Mouse (Mus musculus): ENCODE data around the gene Capn2. TPM values are rescaled to one million over a fixed set of nuclear protein-coding genes. Genes with fewer than 3 reads are reported as not detected.

Gene Capn2
- total and polyA plus RNA-seq, 2 experiments from 2014 or later, result 62.6 to 71.2 TPM

- no peaks in the 10 kb centered on the region for H3K9me3 ChIP-seq (replicated peaks; ENCODE audit: control insufficient read depth, low read length)
- H3K9ac ChIP-seq (replicated peaks; ENCODE audit: low read depth, low read length), result no peak overlapping the region
- H3K4me3 ChIP-seq (ENCODE audit: low read depth, low read length), result no peak overlapping the region
- ATAC-seq (ENCODE audit: insufficient read depth, low read depth), result no peak
- no peak overlapping the region for H3K4me2 ChIP-seq (ENCODE audit: low read depth, low read length)
- TF ChIP-seq EP300 (IDR thresholded peaks at IDR 0.05; ENCODE audit: low read depth), result no peak
- TF ChIP-seq CTCF (IDR thresholded peaks at IDR 0.05; ENCODE audit: low read depth), result no peak
- 66% methylated on average over 3 of the region's 3 CpGs for WGBS
- H3K36me3 ChIP-seq (replicated peaks; ENCODE audit: control insufficient read depth, insufficient read depth, low read length), result no peaks in the 10 kb centered on the region
- H3K27me3 ChIP-seq (ENCODE audit: control insufficient read depth, insufficient read depth, low read length), result no peaks in the 10 kb centered on the region
- no peak overlapping the region for H3K27ac ChIP-seq (ENCODE audit: low read depth)
- peaks cover 19% of the 10 kb centered on the region for H3K4me1 ChIP-seq (ENCODE audit: control insufficient read depth, insufficient read depth)
- no peak for DNase-seq (ENCODE audit: low spot score)
These were observed 6.3 kb upstream of the Capn2 start for GRCm38 (mm10) chr1:182523692-182524091.

GRCm38 (mm10) chr1:182522961-182523360 lies 5.6 kb upstream of the Capn2 start:
- TF ChIP-seq CTCF (IDR thresholded peaks at IDR 0.05; ENCODE audit: low read depth) (no peak), EP300 (IDR thresholded peaks at IDR 0.05; ENCODE audit: low read depth) (no peak)
- no peaks in the 10 kb centered on the region for H3K9me3 ChIP-seq (replicated peaks; ENCODE audit: control insufficient read depth, low read length)
- H3K36me3 ChIP-seq (replicated peaks; ENCODE audit: control insufficient read depth, insufficient read depth, low read length), result no peaks in the 10 kb centered on the region
- ATAC-seq (ENCODE audit: insufficient read depth, low read depth), result no peak
- 82% methylated on average over 5 of the region's 5 CpGs for WGBS
- H3K4me2 ChIP-seq (ENCODE audit: low read depth, low read length), result no peak overlapping the region
- no peak overlapping the region for H3K9ac ChIP-seq (replicated peaks; ENCODE audit: low read depth, low read length)
- H3K27me3 ChIP-seq (ENCODE audit: control insufficient read depth, insufficient read depth, low read length), result no peaks in the 10 kb centered on the region
- H3K4me3 ChIP-seq (ENCODE audit: low read depth, low read length), result no peak overlapping the region
- H3K27ac ChIP-seq (ENCODE audit: low read depth), result no peak overlapping the region
- H3K4me1 ChIP-seq (ENCODE audit: control insufficient read depth, insufficient read depth), result peaks cover 27% of the 10 kb centered on the region
- no peak for DNase-seq (ENCODE audit: low spot score)

DNA sequence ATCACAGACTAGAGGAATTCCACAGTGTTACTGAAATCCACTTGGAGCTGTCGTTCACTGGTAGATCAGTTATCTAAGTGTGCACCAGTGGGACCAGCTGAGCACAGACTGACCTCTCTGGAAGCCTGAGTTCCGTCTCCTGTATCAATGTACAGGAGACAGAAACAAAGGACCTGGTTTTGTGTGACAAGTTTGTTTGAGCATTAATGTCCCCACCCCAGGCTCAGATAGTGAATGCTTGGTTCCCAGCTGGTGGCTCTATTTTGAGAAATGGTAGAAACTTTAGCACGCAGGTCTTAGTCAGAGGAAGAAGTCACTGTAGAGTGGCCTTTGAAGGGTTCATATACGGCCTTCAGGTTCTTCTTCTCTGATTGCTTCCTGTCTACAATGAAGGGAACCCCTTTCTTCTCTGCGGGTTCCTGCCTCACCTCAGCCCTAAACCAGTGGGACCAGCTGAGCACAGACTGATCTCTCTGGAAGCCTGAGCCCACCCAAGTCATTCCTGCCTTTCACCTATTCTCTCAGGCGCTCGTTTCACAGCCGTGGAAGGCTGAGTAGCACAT lies 3.6 kb upstream of the Capn2 start:
- Histone ChIP-seq H3K27ac (ENCODE audit: low read depth) (peak overlapping the region; percentile 82), H3K9ac (replicated peaks; ENCODE audit: low read depth, low read length) (no peak overlapping the region), H3K4me2 (ENCODE audit: low read depth, low read length) (no peak overlapping the region), H3K9me3 (replicated peaks; ENCODE audit: control insufficient read depth, low read length) (no peaks in the 10 kb centered on the region), H3K4me3 (ENCODE audit: low read depth, low read length) (no peak overlapping the region), H3K27me3 (ENCODE audit: control insufficient read depth, insufficient read depth, low read length) (no peaks in the 10 kb centered on the region), H3K4me1 (ENCODE audit: control insufficient read depth, insufficient read depth) (peaks cover 35% of the 10 kb centered on the region), H3K36me3 (replicated peaks; ENCODE audit: control insufficient read depth, insufficient read depth, low read length) (no peaks in the 10 kb centered on the region)
- TF ChIP-seq CTCF (IDR thresholded peaks at IDR 0.05; ENCODE audit: low read depth) (no peak), EP300 (IDR thresholded peaks at IDR 0.05; ENCODE audit: low read depth) (no peak)
- DNase-seq (ENCODE audit: low spot score) (no peak), ATAC-seq (ENCODE audit: insufficient read depth, low read depth) (no peak)
- WGBS, result 53% methylated on average over 8 of the region's 8 CpGs

DNA sequence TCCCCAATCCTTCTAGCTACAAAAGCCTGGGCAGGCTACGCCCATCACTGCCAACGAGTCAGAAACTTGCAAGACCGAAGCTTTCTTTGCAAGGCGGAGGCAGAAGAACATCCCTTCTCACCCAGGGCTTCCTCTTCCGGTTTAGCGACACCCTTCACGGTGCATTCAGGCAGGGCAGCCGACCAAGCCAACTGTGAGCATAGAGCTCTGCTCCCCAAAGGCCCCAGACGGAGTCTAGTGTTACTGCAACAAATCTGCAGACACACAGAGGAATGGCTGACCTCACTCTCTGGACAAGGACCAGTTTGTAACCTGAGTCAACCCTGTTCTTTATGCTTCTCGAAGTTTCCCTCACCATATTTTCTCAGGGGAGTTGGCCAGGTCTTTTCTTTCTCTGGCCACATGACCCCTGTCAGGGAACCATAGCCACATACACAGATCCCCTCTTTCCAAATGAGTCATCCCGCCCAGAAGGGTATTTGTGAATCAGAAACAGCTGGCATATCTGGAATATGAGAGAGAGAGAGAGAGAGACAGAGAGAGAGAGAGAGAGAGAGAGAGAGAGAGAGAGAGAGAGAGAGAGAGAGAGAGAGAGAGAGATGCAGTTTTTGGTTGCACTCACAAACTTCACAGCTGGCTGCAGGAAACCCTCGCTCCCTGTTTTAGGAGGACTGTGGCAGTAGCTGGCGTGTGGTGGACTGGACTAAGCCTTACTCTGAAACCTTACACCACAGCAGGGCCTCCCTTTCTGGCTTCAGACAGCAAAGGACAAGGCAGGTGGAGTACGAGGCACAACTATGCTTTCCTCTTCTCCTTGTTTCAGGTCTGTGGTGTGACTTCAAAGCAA lies 2.9 kb upstream of the Capn2 start:
- H3K36me3 ChIP-seq (replicated peaks; ENCODE audit: control insufficient read depth, insufficient read depth, low read length), result 0 out of 2 replicates have a peak, but pooled peaks cover 2% of the 10 kb centered on the region
- WGBS, result 18% methylated on average over 14 of the region's 14 CpGs

DNA sequence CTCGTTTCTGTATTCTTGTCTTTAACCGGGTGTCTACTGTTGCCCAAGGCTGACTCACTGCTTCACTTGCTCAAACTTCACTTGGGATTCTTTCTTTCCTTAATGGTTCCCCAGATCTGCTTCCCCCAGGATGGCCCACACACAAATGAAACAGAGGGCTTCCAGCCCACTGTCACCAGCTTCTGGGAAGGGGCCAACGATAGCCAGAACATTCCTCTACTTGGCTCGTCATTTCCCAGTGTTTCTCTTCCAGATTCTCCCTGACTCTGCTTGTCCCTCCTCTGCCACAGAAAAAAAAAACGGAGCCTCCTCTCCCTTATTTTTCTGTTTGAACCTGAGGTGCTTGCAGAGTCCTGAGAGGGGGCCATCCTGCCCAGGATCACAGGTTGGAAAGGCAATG lies 1.9 kb upstream of the Capn2 start:
- Histone ChIP-seq H3K9me3 (replicated peaks; ENCODE audit: control insufficient read depth, low read length) (no peaks in the 10 kb centered on the region), H3K36me3 (replicated peaks; ENCODE audit: control insufficient read depth, insufficient read depth, low read length) (0 out of 2 replicates have a peak, but pooled peaks cover 4% of the 10 kb centered on the region), H3K27ac (ENCODE audit: low read depth) (peak overlapping the region; percentile 82), H3K9ac (replicated peaks; ENCODE audit: low read depth, low read length) (no peak overlapping the region), H3K27me3 (ENCODE audit: control insufficient read depth, insufficient read depth, low read length) (no peaks in the 10 kb centered on the region), H3K4me1 (ENCODE audit: control insufficient read depth, insufficient read depth) (peaks cover 44% of the 10 kb centered on the region), H3K4me3 (ENCODE audit: low read depth, low read length) (no peak overlapping the region), H3K4me2 (ENCODE audit: low read depth, low read length) (peak overlapping the region; percentile 33; the same call in 1 of the 2 replicates)
- DNase-seq (ENCODE audit: low spot score), result no peak
- ATAC-seq (ENCODE audit: insufficient read depth, low read depth), result no peak
- TF ChIP-seq EP300 (IDR thresholded peaks at IDR 0.05; ENCODE audit: low read depth) (no peak), CTCF (IDR thresholded peaks at IDR 0.05; ENCODE audit: low read depth) (no peak)
- WGBS, result 51% methylated on average over 5 of the region's 5 CpGs

More for the DNA sequence above, 2.9 kb upstream of the Capn2 start:
- Histone ChIP-seq H3K27me3 (ENCODE audit: control insufficient read depth, insufficient read depth, low read length) (no peaks in the 10 kb centered on the region), H3K9me3 (replicated peaks; ENCODE audit: control insufficient read depth, low read length) (no peaks in the 10 kb centered on the region), H3K4me3 (ENCODE audit: low read depth, low read length) (no peak overlapping the region), H3K27ac (ENCODE audit: low read depth) (peak overlapping the region; percentile 82), H3K9ac (replicated peaks; ENCODE audit: low read depth, low read length) (0 out of 2 replicates have a peak overlapping the region, but pooled peaks have one; percentile 16), H3K4me1 (ENCODE audit: control insufficient read depth, insufficient read depth) (peaks cover 42% of the 10 kb centered on the region), H3K4me2 (ENCODE audit: low read depth, low read length) (peak overlapping the region; percentile 33)
- DNase-seq (ENCODE audit: low spot score) (peak; percentile 83), ATAC-seq (ENCODE audit: insufficient read depth, low read depth) (peak; percentile 65)
- peak; percentile 5; the same call in 1 of the 2 replicates for TF ChIP-seq CTCF (IDR thresholded peaks at IDR 0.05; ENCODE audit: low read depth)
- TF ChIP-seq EP300 (IDR thresholded peaks at IDR 0.05; ENCODE audit: low read depth), result no peak
